Mouse (Mus musculus): ENCODE measurements at regions not wholly inside any gene's neighbourhood (a gene's known extent, or its start where the extent isn't known, plus 50 kb on each side); places are given as distances from the start of the nearest gene placed in this dataset.

- DNase-seq (ENCODE audit: low spot score in 2 of 2), result no peak
- intact Hi-C loops (cut with DNase I), result loop anchor here (5.0 kb wide), 1 partner anchor 112 kb away; the partner anchor contains the start of gene Spsb1
Measured at GRCm38 (mm10) chr4:149844971-149845370, 70.9 kb upstream of the Slc25a33 start.

- intact Hi-C loops (cut with DNase I), result loop anchor here (5.0 kb wide), 1 partner anchor 114 kb away; the partner anchor contains the start of gene Spsb1
- no peak for DNase-seq (ENCODE audit: low spot score in 2 of 2)
Measured at GRCm38 (mm10) chr4:149843736-149844135, 69.7 kb upstream of the Slc25a33 start.

GRCm38 (mm10) chr4:149842906-149843305 lies 68.8 kb upstream of the Slc25a33 start:
- DNase-seq (ENCODE audit: low spot score in 2 of 2), result no peak

GRCm38 (mm10) chr4:149841856-149842255 lies 67.8 kb upstream of the Slc25a33 start:
- intact Hi-C loops (cut with DNase I), result loop anchor here (5.0 kb wide), 1 partner anchor 115 kb away; the partner anchor contains the start of gene Spsb1
- DNase-seq (ENCODE audit: low spot score in 2 of 2), result peak; percentile 48 to 71

More at GRCm38 (mm10) chr4:149842906-149843305, 68.8 kb upstream of the Slc25a33 start:
- intact Hi-C loops (cut with DNase I), result loop anchor here (5.0 kb wide), 1 partner anchor 114 kb away; the partner anchor contains the start of gene Spsb1

GRCm38 (mm10) chr4:149840511-149841292 lies 66.6 kb upstream of the Slc25a33 start:
- intact Hi-C loops (cut with DNase I), result loop anchor here (5.0 kb wide), 1 partner anchor 117 kb away; the partner anchor contains the start of gene Spsb1
- DNase-seq (ENCODE audit: low spot score in 2 of 2), result peak; percentile 69 to 88

GRCm38 (mm10) chr4:149838682-149839081 lies 64.6 kb upstream of the Slc25a33 start:
- intact Hi-C loops (cut with DNase I), result no loop called here
- DNase-seq (ENCODE audit: low spot score in 2 of 2), result peak in 1 of 2 experiments; percentile 36

GRCm38 (mm10) chr4:149834646-149835156 lies 60.6 kb upstream of the Slc25a33 start:
- DNase-seq (ENCODE audit: low spot score in 2 of 2), result no peak
- intact Hi-C loops (cut with DNase I), result no loop called here

GRCm38 (mm10) chr4:149832446-149833101 lies 58.5 kb upstream of the Slc25a33 start:
- DNase-seq (ENCODE audit: low spot score in 2 of 2), result no peak
- intact Hi-C loops (cut with DNase I), result no loop called here

- DNase-seq (ENCODE audit: low spot score in 2 of 2), result no peak
- intact Hi-C loops (cut with DNase I), result no loop called here
Measured at GRCm38 (mm10) chr4:149830551-149831192, 56.6 kb upstream of the Slc25a33 start.

GRCm38 (mm10) chr4:149829964-149830363 lies 55.9 kb upstream of the Slc25a33 start:
- no peak for DNase-seq (ENCODE audit: low spot score in 2 of 2)

GRCm38 (mm10) chr4:149827784-149828183 lies 53.7 kb upstream of the Slc25a33 start:
- no peak for DNase-seq (ENCODE audit: low spot score in 2 of 2)
- intact Hi-C loops (cut with DNase I), result no loop called here

More at GRCm38 (mm10) chr4:149829964-149830363, 55.9 kb upstream of the Slc25a33 start:
- intact Hi-C loops (cut with DNase I), result no loop called here

All from left cerebral cortex, postnatal 14 days (tissue).